Mouse (Mus musculus): Measurements from ENCODE around the gene Arih1.

DNA sequence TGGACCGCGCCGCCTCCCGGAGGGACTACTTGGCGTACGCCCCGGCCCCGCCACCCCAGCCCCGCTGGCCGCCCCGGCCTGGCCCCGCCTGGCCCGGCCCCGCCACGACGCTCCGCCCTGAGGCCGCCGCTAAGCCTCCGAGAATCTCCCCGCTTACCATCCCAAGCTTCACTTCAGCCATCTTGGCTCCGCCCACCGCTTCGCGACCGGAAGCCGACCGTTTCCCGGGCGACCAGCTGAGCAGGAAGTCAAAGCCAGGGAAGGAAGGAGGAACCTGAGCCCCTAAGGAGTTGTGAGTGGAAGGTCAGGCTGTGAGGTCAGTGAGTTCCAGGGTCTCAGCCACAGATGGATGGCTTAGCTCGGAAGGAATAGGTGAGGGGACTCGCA, 133.2 kb downstream of the Arih1 start, which contains the start of gene Bbs4:
- TF ChIP-seq CTCF (IDR thresholded peaks at IDR 0.05 in 2 of 3, conservative IDR thresholded peaks at IDR 0.05 in 1 of 3; ENCODE audit: control insufficient read depth in 1 of 3, insufficient read depth in 1 of 3, low read depth in 2 of 3, low read length in 3 of 3, poor library complexity in 1 of 3, severe bottlenecking in 1 of 3): no peak
- no peak for TF ChIP-seq E2F4 (IDR thresholded peaks at IDR 0.05; ENCODE audit: borderline replicate concordance, low read depth, low read length)
- peak; percentile 60; the same call in 1 of the 2 replicates for TF ChIP-seq ETS1 (IDR thresholded peaks at IDR 0.05; ENCODE audit: low read depth, low read length)
- no peak for TF ChIP-seq USF1 (IDR thresholded peaks at IDR 0.05; ENCODE audit: low read depth, low read length)
- peak; percentile 63 to 88; a peak in 2 of 4 replicates for TF ChIP-seq POLR2A (IDR thresholded peaks at IDR 0.05; ENCODE audit: control insufficient read depth in 1 of 2, insufficient read depth in 1 of 2, low read depth in 1 of 2, low read length in 2 of 2, poor library complexity in 1 of 2)
- TF ChIP-seq UBTF (IDR thresholded peaks at IDR 0.05; ENCODE audit: borderline replicate concordance, insufficient read depth, low read depth, low read length): 0 out of 2 replicates have a peak, but pooled peaks have one; percentile 52
- TF ChIP-seq GATA1 (IDR thresholded peaks at IDR 0.05; ENCODE audit: low read depth, low read length): no peak
- peak; percentile 69 for TF ChIP-seq NELFE (IDR thresholded peaks at IDR 0.05; ENCODE audit: low read depth, low read length)
- TF ChIP-seq ZNF384 (IDR thresholded peaks at IDR 0.05; ENCODE audit: low read depth, low read length): no peak
- TF ChIP-seq EP300 (IDR thresholded peaks at IDR 0.05; ENCODE audit: low read depth in 1 of 2, low read length in 2 of 2): no peak; a peak in 1 of 4 replicates

Measured in MEL (cell line).